Mouse (Mus musculus) liver (tissue): ENCODE measurements at regions not wholly inside any gene's neighbourhood (a gene's known extent, or its start where the extent isn't known, plus 50 kb on each side); places are given as distances from the start of the nearest gene placed in this dataset.

Experiments
- DNase-seq: peaks from one replicate; pipeline ENCODE4 v3.0.0-alpha.2; 2020; ENCODE audit warnings: mixed read lengths

DNA sequence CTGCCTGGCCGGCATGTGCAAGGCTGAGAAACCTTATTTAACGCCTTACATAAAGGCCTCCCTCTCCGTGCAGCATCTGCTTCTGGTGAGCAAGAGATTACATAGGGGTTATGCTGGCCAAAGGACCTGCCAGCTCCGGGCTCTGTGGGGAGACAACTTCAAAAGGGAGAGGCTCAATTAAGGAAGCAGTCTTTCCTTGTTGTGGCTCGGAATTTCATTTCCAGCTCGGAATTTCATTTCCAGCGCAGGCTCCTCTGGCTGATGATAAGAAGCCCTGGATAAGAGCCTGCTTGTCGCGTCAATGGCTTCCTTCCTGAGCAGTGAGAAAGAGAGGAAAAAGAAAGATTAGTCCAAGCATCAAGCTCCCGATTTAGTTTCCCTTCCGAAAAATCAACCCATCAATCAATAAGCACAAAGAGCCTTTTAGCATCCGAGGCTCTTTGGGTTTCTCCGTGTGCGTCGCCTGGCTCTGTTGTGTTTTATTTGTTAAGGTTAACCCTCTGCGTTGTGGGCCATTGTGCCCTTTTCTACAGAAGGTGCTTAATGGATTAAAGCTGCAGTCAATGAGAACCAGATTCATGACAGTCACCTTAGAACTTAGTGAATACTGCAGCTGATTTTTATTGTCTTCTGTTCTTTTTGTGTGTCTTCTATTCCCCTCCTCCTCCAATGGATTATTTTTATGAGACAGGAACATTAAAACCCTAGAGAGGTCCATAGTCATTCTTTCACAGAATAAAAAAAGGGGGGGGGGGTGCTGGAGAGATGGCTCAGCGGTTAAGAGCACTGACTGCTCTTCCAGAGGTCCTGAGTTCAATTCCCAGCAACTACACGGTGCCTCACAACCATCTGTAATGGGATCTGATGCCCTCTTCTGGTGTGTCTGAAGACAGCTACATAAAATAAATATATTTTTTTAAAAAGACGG is 218.3 kb downstream of the Myo1b start:
- peak; percentile 4 for DNase-seq

DNA sequence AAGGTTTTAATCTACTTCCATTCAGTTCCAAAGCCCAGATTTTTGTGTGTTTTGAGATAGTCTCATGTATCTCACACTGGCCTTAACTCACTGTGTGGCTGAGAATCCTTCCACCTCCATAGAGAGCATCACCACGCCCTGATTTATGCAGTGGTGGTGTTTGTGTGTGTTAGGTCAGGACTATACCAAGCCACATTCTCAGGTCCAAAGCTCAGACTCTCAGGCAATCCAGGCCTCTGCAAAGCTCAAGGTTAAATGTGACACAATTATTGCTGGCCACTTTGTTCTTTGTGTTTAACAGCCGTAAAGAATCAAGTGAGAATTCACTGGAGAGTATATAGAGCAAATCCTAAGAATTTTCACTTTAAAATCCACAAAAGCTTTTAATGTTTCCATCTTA is 218.2 kb upstream of the Nabp1 start:
- DNase-seq = no peak

DNA sequence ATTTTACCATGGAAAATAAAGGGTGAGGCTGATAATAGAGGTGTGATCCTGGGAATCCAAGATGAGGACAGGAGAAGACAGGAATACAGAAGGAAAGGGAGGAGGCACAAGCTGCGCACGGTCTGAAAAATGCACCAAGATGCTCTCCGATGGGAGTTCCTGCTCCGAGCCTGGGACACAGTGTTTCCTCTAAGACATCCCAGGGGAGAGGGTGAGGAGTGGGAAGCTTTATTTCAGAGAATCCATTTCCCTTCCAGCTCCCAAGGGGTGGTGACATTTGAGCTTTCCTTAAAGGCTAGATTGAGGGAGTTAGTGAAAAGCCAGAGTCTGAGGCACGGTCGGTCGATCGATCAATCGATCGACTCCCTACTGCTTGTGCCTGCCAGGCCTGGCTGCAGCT is 212.7 kb upstream of the Nabp1 start:
- no peak for DNase-seq

GRCm38 (mm10) chr1:51689461-51690223 is 211.4 kb upstream of the Nabp1 start:
- DNase-seq = peak; percentile 7

DNA sequence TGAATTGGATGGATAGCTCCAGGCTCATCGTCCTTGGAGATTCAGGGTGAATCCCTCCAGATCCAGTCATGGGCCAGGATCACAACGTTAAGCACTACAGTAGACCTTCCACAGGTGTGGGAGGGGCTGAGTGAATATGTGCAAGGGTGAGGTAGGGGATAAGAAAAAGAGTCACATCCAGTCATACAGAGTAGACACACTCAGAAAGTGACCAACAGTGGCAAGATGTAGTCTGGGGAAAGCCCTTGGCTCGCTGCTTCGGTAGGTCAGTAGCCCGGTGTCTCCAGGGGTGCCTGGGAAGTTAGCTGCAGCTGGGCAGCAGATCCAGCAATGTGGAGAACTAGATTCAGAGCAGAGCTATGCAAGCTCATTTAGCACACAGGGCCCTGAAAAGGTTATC is 210.7 kb upstream of the Nabp1 start:
- no peak for DNase-seq

GRCm38 (mm10) chr1:51688224-51688545 is 210.0 kb upstream of the Nabp1 start:
- no peak for DNase-seq

- DNase-seq = no peak
These were observed 209.4 kb upstream of the Nabp1 start for GRCm38 (mm10) chr1:51687484-51688223.

DNA sequence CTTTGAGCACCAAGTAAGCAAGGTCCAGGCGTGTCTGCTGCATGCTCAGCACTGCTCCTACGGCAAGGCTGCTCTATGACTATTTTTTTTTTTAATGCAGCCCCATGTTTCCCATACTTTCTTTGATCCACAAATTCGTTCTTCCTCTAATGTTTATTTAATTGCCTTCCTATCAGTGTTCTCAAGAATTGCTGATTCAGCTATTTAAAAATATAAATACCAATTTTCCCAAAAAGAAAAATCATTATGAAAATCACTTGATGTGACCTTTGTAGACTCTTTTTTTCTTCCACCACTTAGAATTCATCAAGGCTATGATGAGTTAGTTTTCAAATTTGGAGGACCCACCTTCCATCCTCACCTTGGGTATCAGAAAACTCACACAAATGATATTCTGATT is 208.5 kb upstream of the Nabp1 start:
- DNase-seq = no peak

- DNase-seq = no peak
These were observed 204.0 kb upstream of the Nabp1 start for GRCm38 (mm10) chr1:51682273-51682672.

DNA sequence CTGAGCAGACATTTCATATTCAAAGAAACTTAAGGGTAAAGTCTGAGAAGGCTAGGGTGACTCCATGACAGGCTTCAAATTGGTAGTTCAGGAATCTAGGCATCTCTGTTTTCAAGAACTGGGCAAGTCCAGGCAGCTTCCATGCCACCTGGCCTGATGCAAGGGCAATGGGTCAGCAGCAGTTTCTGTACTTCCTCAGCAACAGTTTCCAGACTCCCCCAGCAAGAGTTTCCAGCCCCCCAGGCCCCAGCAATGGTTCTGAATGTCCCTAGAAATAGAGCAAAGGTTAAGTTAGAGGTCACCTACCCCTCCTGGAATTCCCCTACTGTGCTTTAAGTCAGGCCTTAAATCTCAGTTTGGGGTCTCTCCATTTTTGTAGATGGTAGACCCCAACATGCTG is 203.6 kb upstream of the Nabp1 start:
- no peak for DNase-seq

DNA sequence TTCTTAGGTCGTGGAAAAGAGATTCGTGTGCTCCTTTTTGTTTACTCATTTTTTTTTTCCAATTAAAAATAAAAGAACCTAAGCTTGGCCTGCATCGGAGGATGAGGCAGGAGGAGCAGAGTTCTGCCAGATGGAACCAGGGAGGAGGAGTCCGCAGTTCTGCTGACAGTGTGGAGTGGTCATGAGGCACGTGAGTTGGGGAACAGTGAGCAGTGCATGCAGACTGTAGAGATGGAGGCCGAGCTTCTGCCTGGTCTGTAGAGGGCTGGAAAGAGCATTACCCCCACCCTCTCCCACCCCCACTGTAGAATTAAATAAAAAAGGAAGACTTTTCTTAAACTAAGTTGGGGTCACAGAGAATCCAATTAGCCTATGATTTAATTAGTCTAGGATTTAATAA is 202.5 kb upstream of the Nabp1 start:
- DNase-seq = no peak

DNA sequence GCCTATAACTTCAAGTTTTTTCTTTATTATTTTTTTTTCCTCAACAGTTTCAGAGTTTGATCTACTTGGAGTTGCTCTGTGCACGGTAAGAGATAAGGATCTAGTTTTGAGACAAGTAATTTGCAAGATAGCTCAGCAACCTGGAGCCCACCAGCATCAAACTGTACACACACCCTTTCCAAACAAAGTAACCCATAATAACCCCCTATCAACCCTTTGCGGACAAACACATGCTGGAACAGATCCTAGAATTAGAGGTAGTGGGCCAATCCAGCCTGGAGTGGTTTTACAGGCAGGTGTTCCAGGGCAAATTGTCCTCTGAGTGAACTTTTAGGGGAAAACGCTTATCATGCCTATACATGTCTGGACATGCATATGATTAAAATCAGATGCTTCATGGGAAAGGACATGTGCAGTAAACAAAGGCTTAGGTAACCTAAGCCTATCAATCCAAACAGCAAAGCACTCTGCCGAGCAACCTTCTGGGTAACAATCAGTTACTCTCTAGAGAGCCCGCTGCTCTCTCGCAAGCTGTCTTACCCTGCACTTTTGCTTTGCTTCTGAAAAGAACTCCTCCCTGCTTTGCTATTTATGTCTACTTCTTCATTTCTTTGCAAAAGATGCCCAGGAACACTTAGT is 200.2 kb upstream of the Nabp1 start:
- no peak for DNase-seq

- no peak for DNase-seq
These were observed 199.6 kb upstream of the Nabp1 start for GRCm38 (mm10) chr1:51677802-51678201.

- DNase-seq = no peak
These were observed 193.5 kb upstream of the Nabp1 start for GRCm38 (mm10) chr1:51671691-51672090.

DNA sequence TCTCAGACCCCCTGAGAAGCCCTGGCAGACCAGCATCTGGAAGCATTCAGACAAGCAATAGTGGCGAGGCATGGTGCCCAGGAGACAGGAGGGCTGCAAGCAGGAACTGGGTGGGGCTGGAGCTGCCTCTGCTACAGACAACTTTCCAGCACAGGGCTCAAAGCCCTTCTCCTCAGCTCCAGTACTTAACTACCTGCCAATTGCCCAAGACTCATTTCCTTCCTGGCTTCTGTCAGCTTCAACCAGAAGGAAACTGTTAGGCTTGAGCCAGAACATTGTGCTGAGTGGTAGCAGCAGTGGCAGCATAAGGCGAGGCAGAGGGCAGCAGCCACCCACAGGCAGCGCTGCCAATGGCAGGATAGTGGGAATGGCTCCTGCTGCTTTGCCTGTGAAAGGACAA is 193.1 kb upstream of the Nabp1 start:
- no peak for DNase-seq

DNA sequence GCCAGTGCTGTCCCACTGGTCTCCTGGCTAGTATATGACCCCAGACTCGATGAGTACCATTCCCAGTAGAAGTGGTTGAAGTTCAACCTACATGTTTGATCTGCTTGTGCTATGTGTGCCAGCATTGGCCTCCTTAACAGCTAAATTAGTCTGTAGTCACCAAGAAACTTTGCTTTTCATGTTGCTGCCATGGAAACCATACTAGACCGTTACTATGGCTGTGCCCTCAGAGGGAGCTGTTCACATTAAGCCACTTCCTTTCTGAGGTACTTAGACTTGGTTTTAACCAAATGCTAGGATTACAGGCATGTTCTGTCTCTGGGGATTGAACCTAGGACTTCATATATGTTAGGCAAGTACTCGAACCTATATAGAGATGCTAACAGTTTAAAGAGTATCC is 191.8 kb upstream of the Nabp1 start:
- no peak for DNase-seq

- no peak for DNase-seq
These were observed 190.7 kb upstream of the Nabp1 start for GRCm38 (mm10) chr1:51668881-51669280.

- DNase-seq = no peak
These were observed 182.3 kb upstream of the Nabp1 start for GRCm38 (mm10) chr1:51660531-51660930.

GRCm38 (mm10) chr1:51657203-51657602 is 179.0 kb upstream of the Nabp1 start:
- DNase-seq = no peak

- no peak for DNase-seq
These were observed 172.4 kb upstream of the Nabp1 start for GRCm38 (mm10) chr1:51650653-51650995.

DNA sequence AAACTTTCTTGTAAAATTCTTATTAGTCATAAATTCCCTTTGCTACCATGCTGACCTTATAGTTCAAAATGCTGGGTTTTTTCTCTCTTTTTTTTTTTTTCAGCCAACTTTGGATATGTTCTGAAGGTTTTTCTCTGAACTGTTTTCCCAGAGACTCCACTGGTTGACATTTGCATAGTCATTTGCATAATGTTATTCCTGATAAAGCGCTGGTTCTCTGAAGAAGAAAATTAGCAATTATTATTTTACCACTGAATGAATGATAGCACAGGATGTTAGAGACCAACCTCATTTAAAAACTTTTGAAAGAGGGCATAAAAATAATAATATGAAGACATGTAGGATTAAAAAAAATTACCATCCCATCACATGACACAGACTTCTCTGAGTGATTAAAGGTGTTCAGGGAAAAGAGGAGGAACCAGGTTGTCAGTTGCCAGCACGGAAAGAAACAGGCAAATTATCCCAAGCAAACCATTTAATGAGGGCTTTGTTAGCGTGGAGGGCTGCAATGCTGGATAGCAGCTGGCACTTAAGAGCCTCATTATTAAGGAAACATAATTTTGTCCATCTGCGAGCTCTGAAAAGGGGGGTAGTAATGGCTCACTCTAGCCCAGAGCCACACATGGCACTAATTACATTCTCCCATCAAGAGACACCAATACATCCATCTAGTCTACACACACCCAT is 171.9 kb upstream of the Nabp1 start:
- no peak for DNase-seq

DNA sequence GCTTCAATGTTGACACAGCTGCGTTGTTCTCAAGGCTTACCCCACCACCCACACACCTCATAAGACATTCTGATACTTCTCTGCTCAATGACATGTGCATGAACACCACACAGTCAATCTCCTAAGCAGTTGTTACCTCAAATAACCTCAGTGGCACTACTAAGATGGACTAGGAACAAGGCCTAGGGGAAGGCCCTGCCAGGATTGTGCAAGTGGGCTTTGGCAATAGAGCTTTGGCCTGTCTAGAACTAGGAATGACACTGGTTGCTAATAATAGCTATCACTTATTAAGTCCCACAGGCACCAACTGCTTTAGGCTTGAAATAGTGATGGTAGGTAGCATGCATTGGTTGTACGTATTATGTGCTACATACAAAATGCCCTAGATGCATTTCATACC is 169.7 kb upstream of the Nabp1 start:
- DNase-seq = no peak

DNA sequence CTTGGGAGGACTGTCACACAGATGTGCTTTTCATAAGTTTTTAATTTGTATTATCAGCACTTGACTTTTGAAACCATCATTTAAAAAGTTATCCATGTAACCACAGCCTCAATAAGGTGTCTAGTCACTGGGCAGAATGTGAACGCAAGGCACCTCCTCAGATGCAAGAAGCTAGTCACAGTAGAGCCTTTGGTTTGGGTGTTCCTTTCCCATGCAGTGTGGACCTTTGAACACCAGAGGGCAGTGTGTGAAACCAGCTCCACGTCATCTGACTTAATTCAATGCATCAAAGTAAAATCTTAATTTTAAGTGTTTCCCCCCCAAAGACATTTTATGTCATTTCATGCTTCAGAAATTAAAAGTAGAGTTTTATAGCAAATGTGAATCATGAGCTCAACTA is 166.2 kb upstream of the Nabp1 start:
- DNase-seq = peak; percentile 55
